Mouse (Mus musculus): ENCODE data around the gene Bdkrb1. TPM values are rescaled to one million over a fixed set of nuclear protein-coding genes. Genes with fewer than 3 reads are reported as not detected.
A peak's percentile ranks its signal among the peaks of the same experiment; 100 is the strongest.

The Bdkrb1 gene
- total RNA-seq (2022): under 1 TPM in 1 of 4 experiments, not detected in 3; 0.34 TPM

- DNase-seq (ENCODE audit: low spot score in 2 of 2): no peak
These were observed at the start of gene Bdkrb1 for GRCm38 (mm10) chr12:105602581-105603210. Gene Bdkrb1 (plus strand): TSS chr12:105603085.

- no peak for DNase-seq (ENCODE audit: low spot score in 2 of 2)
These were observed 48.6 kb upstream of the Bdkrb1 start for GRCm38 (mm10) chr12:105554151-105554772.

DNA sequence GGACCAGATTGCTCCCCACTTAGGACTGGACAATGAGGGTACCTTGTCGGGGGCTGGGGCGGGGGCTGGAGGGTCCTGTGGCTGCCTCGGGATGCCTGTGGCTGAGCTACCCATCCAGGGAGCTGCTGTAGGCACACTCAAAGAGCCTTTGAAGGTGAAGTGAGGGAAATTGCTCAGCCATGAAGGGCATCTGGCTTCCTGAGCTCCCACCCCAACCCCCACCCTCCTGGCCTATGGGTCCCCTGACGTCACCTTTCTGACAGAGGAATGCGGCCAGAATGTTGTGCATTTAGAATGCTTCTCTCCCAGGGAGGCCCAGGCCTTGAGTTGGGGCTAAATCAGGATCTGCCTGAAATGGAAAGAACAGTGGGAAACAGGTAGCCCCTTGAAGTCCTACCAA is 47.7 kb upstream of the Bdkrb1 start:
- no peak for DNase-seq (ENCODE audit: low spot score in 2 of 2)

GRCm38 (mm10) chr12:105557250-105557925 is 45.5 kb upstream of the Bdkrb1 start:
- peak in 1 of 2 experiments; percentile 37 for DNase-seq (ENCODE audit: low spot score in 2 of 2)

DNA sequence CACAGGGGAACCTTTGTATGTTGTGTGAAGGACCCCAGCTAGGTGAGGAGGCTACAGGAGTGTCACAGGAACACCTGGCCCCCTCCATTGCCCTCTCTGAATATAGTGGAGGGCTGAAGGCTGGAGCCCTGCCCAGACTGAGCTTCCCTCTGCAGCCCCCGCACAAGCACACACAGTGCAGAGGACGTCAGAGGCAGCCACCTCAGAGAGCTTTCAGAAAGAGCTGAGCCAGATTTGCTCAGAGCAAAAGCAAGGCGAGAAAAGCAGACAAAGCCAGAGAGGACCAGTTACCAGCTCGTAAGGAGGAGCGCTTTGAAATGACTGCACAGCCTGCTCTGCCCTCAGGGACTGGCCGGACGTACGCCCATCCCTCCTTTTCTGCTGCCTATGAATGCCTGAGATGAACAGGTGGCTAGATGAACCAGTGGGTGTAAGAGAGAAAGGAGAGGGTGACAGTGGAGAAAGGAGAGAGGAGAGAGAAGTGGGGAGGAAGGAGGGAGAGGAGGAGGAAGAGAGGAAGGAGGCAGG is 41.8 kb upstream of the Bdkrb1 start:
- no peak for DNase-seq (ENCODE audit: low spot score in 2 of 2)

GRCm38 (mm10) chr12:105562056-105562820 is 40.6 kb upstream of the Bdkrb1 start:
- no peak for DNase-seq (ENCODE audit: low spot score in 2 of 2)

DNA sequence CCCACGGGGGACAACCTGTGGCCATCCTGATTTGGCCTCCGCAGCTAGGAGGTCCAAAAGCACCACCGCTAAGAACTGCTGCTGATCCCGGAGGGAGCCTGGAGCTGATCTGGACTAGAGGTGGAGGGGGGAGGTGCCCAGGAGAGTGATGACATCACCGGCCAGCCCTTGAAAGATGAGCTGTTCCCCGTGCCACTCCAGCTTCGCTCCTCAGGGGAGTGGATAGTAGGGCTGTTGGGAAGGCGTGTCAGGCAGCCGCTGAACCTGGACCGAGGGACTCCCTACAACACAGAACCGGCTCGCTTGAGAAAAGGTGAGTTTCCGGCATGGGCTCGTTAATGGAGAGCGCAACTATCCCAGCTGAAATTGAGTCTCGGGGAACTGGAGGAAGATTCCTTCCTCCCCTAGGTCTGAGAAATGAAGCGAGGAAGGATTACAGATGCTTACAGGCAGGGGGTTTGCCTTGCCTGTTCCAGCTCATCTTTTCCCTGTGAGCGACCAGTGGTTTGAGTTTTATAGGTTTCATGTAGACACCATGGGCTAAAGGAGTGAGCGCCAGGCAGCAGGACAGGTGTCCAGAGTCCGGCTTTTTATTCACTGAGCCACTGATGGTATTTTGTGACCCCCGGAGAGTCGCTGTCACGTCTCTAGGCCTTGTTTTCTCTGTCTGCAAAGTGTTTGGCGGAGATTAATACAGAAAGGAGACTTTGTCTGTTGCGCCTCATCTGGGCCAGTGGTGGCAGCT is 39.8 kb upstream of the Bdkrb1 start, which contains the start of gene Bdkrb2:
Gene Bdkrb2, plus strand, starts transcription at position 291 of the 745 bp plus-strand sequence.
- DNase-seq (ENCODE audit: low spot score in 2 of 2): no peak

DNA sequence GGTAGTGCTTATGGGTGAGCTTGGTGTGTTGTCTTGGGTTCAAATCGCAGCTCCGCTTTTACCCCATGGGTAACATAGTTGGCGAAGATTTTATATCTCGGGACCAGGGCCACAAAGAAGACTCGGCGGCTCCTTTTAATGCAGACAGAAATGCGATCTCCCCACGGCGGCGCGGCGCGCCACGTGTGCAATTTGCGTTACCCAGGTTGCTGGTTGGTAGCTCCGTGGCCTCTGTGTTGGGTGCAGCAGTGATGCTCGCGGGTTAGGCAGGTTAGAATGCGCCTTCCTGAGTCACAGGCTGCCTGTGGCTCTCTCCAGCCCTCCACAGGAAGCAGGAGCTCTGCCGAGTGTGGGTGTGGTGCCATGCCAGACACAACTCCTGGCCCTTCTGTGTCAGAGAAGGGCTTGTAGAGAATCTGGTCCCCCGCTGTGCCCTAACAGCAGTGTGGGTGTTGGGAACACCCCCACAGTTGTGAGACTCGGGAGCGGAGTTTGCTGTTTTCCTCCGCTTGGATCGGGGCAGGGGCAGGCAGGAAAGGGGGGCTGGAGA is 39.1 kb upstream of the Bdkrb1 start:
- DNase-seq (ENCODE audit: low spot score in 2 of 2): no peak

DNA sequence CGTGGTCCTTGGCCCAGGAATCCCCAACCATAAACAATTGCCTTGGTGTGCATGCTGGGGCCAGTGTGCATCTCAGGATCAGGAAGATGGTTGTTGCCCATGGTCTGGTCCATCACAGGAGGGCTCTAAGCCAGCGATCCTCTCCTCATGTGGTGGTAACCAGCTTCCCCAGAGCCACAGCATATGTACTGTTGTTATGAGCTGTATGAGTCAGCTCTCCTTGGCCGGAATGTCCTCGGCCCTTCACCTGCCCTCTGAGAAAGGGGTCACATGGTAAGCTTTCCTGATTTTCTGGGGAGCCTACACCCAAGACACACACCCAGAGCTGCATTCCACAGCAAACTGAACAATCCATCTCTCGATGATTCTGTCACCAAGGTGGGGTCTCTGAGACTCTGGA is 37.7 kb upstream of the Bdkrb1 start:
- DNase-seq (ENCODE audit: low spot score in 2 of 2): no peak

- no peak for DNase-seq (ENCODE audit: low spot score in 2 of 2)
These were observed 31.0 kb upstream of the Bdkrb1 start for GRCm38 (mm10) chr12:105571867-105572266.

DNA sequence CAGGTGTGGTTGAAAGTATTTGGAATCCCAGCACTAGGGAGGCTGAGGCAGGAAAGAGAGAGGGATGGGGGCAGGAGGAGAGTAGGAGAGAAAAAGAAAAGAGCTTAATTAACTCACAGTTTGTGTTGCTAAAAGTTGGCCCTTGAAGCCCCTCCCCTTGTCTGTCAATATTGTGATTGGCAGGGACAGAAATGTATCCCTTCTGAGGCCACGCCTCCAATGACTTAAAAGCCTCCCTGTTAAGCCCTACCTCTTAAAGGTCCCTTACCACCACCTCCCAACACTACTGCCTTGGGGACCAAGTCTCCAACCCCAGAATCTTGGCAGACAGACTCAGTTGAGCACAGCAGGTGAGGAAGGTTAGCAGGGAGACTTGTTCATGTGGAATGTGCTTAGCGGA is 30.3 kb upstream of the Bdkrb1 start:
- DNase-seq (ENCODE audit: low spot score in 2 of 2): no peak

- DNase-seq (ENCODE audit: low spot score in 2 of 2): no peak
These were observed 28.5 kb upstream of the Bdkrb1 start for GRCm38 (mm10) chr12:105574356-105574755.

DNA sequence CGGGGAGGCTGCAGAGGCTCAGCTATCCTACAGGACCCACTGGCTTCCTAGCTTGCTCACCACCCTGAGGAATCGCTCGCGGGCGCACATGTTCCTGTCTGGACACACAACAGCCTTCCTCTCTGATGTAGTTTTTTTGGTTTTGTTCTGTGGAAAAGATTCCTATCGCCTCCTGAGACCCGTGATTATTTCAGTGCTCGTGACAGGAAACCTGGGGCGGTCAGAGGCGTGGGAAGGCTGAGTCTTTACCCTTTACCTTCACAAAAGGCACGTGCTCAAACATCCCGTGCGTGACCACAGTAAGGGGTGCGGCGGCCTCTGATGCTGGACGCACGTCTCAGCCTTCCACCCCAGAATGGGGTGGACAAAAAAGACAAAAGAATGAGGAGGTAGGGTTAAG is 22.4 kb upstream of the Bdkrb1 start:
- no peak for DNase-seq (ENCODE audit: low spot score in 2 of 2)

- DNase-seq (ENCODE audit: low spot score in 2 of 2): no peak
These were observed 20.4 kb upstream of the Bdkrb1 start for GRCm38 (mm10) chr12:105582486-105582885.

DNA sequence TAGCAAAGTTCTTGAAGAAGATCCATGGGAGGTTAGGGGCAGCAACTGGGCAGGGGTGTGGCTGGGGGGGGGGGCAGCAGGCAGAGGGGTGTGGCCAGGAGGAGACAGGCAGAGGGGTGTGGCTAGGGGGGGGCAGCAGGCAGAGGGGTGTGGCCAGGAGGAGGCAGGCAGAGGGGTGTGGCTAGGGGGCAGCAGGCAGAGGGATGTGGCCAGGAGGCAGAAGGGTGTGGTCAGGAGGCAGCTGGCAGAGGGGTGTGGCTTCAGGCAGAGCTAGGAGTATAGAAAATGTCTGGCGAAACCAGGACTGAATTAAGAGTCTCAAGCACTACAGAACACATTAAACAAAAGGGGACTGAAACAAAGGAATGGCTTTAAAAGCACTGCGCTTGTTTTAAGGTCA is 19.4 kb upstream of the Bdkrb1 start:
- no peak for DNase-seq (ENCODE audit: low spot score in 2 of 2)

GRCm38 (mm10) chr12:105584851-105585250 is 18.0 kb upstream of the Bdkrb1 start:
- peak; percentile 49 to 52 for DNase-seq (ENCODE audit: low spot score in 2 of 2)

DNA sequence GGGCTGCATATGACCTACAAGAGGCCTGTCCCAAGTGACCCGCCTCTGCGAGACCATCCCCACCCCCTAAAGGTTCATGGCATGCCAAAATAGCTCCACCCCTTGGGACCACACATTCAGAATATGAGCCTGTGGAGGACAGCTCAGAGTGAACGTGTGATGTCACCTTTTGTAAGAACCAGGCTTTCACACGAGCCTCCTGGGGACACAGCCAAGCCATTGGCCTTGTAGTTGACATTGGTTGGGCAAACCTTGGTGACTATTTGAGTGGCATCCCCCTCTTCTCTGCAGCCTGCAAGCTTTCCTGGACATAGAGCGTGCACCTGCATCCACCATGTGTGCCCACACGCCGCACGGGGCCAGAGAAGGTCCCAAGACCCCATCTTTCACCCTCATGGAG is 15.4 kb upstream of the Bdkrb1 start:
- no peak for DNase-seq (ENCODE audit: low spot score in 2 of 2)

DNA sequence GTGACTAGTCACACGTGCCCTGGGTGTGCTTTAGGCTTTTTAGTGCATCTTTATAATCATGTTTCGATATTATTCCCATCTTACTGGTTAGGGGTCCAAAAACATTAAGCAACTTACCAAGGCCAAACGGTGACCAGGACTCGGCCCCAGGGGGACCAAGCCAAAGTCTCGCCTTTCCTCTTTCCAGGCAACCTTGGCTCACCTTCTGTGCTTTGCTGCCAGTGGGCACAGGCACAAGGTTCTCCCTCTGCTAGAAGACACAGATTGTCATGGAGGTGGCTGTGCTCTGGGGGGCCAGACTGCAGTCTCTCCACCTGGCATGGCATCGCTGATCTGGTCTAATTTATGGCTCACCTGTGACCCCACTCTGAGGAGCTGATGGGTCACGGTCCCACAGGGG is 12.1 kb upstream of the Bdkrb1 start:
- no peak for DNase-seq (ENCODE audit: low spot score in 2 of 2)

DNA sequence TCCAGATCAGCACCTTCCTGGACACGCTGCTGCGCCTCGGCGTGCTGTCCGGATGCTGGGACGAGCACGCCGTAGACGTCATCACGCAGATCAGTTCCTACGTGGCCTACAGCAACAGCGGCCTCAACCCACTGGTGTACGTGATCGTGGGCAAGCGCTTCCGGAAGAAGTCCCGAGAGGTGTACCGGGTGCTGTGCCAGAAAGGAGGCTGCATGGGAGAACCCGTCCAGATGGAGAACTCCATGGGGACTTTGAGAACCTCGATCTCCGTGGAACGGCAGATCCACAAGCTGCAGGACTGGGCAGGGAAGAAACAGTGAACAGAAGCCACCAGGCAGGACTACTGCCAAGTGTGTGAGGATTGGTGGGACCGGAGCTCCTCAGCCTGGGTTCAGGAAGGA is 10.5 kb upstream of the Bdkrb1 start:
- no peak for DNase-seq (ENCODE audit: low spot score in 2 of 2)

- DNase-seq (ENCODE audit: low spot score in 2 of 2): no peak
These were observed 9.4 kb upstream of the Bdkrb1 start for GRCm38 (mm10) chr12:105593471-105593870.

DNA sequence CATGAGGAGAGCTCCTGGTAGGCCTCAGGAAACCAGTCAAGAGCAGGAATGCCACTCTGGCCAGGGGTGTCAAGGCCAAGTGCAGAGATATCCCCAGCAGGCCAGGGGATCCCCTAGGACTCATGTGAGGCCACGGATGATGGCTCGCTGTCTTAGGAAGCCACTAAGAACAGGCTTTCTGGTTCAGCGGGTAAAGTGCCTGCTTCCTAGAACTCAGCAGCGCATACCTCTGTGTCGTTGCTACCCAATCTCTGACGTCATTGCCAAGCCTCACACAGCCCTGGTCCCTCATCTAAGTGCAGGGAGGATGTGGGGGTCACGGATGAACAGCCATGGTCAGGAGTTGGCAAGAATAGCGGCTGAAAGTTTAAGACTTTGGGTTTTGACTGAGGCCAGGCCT is 5.8 kb upstream of the Bdkrb1 start:
- DNase-seq (ENCODE audit: low spot score in 2 of 2): no peak
